Mouse (Mus musculus) right cerebral cortex, postnatal 36 days (tissue): Measurements from ENCODE around the gene Arhgap32.

Experiments used
- DNase-seq, 2 experiments: peaks; one replicate each; pipeline ENCODE4 v3.0.0; 2022; ENCODE audit warnings: low spot score in 2 of 2, mixed read lengths in 1 of 2

Arhgap32 gene

GRCm38 (mm10) chr9:32192295-32193073 lies 76.5 kb downstream of the Arhgap32 start:
- no peak for DNase-seq

- no peak for DNase-seq
Measured at GRCm38 (mm10) chr9:32204450-32204990, 88.6 kb downstream of the Arhgap32 start.

DNA sequence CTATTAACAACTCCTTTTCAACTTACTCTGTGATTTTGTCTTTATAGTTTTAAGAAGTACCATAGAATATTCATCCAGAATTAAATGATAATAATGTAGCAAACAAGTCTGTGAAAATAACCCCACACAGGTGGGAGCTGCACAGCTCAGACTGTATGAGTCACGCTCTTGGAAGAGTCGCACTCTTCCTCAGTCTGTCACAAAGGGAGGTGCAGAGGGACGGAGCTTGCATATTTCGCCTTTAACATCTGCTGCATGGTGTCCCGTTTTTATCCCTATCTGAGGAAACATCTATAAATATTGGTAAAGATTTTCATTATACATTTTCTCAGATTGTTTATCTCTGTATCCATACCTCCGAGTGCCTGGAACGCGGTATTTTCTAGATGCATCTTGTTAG lies 91.2 kb downstream of the Arhgap32 start:
- DNase-seq: no peak

GRCm38 (mm10) chr9:32208071-32208470 lies 92.1 kb downstream of the Arhgap32 start:
- no peak for DNase-seq

DNA sequence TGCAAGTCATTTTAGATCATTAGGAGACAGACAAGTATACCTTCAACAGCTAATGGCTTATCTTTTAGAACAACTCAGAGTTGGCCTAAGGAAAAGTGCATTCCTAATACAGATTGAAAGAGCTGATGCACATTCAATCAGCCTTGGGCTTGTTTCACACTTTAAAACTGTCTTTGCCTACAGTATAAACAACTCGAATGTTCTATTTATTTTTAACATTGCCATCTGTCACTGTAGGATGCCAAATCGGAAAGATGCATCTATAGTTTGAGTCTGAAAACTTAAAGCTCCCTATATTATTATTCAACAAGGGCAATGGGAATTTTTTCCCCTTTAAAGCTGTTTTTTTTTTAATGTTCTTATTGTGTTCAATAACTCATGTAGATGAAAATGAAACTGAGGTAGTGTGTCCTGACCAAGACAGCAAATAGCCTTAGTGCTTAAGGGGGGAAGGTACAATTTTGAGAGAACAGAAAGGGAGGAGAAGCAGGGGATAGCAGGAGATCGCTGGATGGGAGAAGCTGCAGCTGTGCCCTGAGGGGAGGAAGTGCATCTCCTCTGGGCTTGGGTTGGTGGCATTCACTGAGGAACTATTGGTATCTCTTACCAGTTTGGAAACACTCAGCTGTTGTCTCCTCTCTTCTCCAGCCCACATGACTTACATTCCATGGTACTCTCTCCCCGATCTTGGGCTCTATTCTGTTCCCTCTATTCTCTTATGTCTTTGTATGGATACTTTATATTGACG lies 101.1 kb downstream of the Arhgap32 start:
- no peak for DNase-seq

GRCm38 (mm10) chr9:32219400-32219799 lies 103.5 kb downstream of the Arhgap32 start:
- no peak for DNase-seq

GRCm38 (mm10) chr9:32222184-32222583 lies 106.2 kb downstream of the Arhgap32 start:
- DNase-seq: peak in 1 of 2 experiments; percentile 69

GRCm38 (mm10) chr9:32223739-32224529 lies 108.0 kb downstream of the Arhgap32 start:
- peak; percentile 55 to 75 for DNase-seq

- no peak for DNase-seq
Measured at GRCm38 (mm10) chr9:32224937-32225336, 109.0 kb downstream of the Arhgap32 start.

- no peak for DNase-seq
Measured at GRCm38 (mm10) chr9:32225584-32225983, 109.6 kb downstream of the Arhgap32 start.

DNA sequence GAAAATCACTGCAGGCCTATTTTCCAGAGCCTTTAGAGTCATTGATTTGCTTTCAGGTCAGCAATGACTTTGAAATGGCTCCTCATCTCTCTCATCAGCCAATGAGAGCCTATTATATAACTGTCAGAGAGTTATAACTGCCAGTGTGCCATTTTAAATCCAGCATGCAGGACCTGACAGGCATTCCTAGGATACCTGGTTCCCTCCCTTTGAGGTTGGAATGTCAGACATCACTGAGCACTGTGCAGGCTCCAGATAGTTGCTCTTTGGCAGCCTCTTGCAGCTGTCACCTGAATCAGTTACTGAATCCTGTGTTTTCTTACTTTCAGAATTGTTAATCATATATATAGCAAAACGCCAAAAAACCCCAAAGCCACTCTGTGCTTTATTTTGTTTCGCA lies 111.1 kb downstream of the Arhgap32 start:
- DNase-seq: no peak

GRCm38 (mm10) chr9:32233593-32233992 lies 117.7 kb downstream of the Arhgap32 start:
- DNase-seq: no peak

DNA sequence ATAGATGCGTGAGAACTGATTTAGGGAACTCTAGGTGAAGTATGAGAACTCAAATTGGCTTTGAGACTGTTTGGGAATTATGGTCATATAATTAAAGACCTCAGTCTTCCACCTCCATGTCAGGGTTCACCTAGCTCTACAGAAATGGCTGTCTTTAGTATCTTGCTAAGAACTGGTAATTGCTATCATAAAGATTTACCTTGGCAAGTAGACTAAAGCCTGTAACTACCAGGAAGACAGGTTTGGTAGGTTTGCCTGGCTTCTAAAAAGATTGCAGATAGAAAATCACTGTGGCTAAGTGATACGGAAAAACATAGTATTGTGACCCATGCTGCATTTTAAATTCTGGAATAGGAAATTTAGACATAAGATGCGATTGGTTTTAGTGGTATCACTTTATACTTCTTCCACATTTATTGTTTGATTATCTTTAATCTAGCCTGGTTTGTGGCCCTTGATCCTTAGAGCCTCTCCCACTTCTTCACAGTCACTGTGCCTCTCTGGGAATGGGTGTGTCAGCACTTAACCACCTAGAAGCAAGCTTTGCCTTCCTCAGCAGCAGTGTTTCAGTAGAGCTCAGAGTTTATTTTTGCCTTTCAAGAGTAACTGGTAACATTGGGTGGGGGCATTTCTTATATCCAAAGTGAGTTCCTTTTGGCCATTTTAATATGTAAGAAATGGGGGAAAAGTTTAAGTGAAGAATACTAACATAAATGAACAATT lies 119.0 kb downstream of the Arhgap32 start:
- no peak for DNase-seq

DNA sequence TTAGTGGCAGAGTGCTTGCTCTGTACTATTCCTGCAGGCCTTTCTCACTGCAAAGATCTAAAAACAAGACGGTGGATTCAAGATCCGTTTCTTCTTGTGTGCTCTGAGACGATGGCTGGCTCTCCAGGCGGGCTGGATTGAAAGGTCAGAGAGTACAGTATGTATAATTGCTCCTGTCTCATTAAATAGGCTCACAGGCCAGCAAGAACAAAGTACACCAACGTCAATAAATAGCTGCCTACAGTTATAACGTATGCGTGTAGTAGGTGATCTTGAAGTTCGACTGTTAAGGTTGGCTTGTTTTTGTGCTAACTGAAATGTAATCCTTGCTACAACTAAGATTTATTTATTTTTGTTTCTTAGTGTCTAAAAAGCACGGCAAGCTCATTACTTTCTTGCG lies 123.0 kb downstream of the Arhgap32 start:
- no peak for DNase-seq

DNA sequence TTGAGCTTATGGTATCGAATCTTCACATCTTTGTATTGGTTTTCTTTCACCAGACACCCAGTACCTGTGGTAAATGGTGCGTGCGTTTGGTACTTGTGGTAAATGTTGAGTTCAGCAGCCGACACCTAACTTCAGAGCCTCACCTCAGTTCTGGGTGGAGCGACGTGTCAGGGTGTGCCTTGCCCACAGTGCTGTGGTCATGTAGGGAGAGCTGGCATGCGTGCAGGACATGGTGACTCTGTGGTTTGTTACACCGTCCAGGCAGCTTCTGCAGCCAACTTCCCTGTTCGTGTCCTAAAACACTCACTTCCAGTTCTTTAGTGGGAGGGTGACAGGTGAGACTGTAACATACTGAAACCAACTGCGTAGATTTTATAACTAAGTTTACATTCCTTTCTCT lies 123.5 kb downstream of the Arhgap32 start:
- no peak for DNase-seq

DNA sequence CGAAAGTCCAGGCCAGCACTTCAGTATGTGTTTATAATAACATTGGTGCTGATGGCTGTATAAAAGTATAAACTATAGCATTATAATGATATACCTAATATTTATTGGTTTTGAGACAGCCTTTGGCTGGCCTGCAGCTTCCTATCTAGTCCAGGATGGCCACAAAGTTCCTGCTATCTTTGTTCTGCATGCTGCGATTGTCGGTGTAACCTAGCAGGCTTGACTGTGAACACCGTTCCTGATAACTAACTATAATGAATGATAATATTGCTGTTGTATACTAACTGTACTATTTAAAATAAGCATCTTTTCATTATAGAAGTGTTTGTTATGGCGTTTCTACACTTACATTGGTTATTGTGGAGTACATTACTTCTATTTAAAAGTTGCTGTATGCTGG lies 124.5 kb downstream of the Arhgap32 start:
- DNase-seq: no peak

GRCm38 (mm10) chr9:32241637-32242199 lies 125.8 kb downstream of the Arhgap32 start:
- DNase-seq: no peak

DNA sequence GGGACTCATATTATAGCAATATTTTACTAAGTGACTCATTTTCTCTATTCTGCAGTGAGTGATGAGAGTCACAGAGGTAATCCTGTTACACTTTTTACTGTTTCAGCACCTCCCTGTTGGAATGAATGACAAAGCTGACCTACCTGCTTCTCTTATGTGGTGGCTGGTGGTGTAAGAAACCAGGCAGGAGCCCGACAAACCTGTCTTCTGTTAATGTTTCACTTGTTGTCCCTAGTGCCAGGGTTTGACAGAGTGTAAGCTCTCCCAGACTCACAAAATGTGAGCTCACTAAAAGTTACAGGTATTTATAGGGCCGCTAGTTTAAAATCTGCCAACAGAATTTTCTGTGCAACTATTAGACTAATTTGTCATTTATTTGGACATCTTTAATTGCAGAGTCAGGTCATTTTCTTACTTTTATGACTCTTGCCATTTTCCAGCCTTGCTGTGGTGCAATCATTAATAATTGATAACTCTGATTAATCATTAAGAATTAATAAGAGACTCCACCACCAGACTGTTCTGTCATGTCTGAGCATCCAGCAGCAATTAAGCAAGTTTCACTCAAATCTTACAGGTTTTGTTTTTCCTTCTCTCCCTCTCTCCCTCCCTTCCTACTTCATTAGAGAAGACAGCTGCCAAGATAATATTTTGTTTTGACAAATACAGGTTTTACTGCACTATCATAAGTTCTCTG lies 127.1 kb downstream of the Arhgap32 start:
- DNase-seq: no peak

- DNase-seq: no peak
Measured at GRCm38 (mm10) chr9:32245237-32245636, 129.3 kb downstream of the Arhgap32 start.

DNA sequence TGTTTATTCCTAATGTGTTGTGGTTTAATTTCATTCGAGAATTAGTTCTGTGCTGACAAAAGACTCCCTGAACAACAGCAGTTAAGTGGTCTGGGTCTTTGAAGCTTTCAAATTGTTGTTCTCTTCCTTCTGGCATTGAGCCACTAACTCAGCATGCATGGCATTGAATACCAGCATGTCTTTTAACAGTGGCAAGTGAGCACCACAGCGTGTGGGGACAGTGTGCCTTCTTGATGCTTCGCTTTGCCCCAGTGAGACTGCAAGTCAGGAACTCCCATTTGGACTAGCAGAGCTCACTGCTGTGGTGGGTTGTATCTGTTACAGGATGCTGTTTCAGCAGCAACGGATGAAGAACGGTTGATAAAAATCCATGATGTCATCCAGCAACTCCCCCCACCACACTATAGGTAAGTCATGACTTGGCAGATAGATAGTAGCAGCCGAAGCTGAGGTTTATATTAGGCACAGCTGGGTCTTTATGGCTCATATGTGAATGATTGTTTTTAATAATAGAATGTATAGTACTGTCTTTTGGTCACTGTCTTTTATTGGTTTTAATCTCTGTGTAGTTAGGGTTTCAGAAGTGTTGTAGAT lies 130.3 kb downstream of the Arhgap32 start:
- no peak for DNase-seq
